In the genomic region with DNA sequence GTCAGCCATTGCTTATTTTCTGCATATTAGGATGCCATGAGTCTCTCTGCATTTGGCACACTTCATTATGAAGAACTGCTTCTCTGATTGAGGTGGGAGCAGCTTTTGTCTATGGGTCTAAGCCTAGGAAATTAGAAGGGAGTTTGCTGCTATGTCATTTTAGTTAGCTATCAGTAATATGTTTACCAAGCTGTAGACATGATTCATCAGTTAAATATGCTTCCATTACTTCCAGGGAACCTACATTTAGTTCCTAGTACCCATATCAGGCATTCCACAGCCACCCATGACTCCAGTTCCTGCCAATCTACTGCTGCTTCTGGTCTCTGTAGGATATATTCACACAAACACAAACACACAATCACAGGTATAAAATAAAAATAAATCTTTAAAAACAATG, we compare ENCODE assay signal across 29 mouse cellular contexts.
"Had no signal": no experiment of that assay in that cellular context is flagged by ENCODE, and none has a peak within 500 bp of the region (broad histone marks: within the 10 kb centered on the region; RNA-seq: fewer than 3 reads in every experiment).

No protein-coding gene starts in this region.

- H3K27me3 ChIP-seq: heart, embryonic 12.5 days; heart, embryonic 13.5 days; heart, embryonic 15.5 days; hindbrain, embryonic 12.5 days; hindbrain, embryonic 13.5 days; hindbrain, embryonic 15.5 days; intestine, embryonic 15.5 days; kidney, embryonic 15.5 days had no signal

- ATAC-seq: hindbrain, embryonic 16.5 days; hindbrain, postnatal 0 days; inflammation-experienced regulatory T-cells, adult 6 months; intestine, embryonic 15.5 days; intestine, embryonic 16.5 days; intestine, postnatal 0 days had no signal

- DNase-seq: heart, postnatal 10 days; heart, postnatal 14 days; heart, postnatal 36 days; heart, postnatal 4 days; kidney, adult 11 months; kidney, adult 18-20 months; kidney, adult 2 months; kidney, adult 8-10 months; kidney, adult 9 months; kidney, postnatal 10 days; kidney, postnatal 14 days; kidney, postnatal 25 days; kidney, postnatal 36 days; kidney, postnatal 4 days; layer of hippocampus, adult 9-11 months; layer of hippocampus, postnatal 36 days had no signal
